Mouse (Mus musculus): Measurements from ENCODE around the gene Vmn1r142. TPM values are rescaled to one million over a fixed set of nuclear protein-coding genes. Genes with fewer than 3 reads are reported as not detected.
"Not testable (repeated sequence)": the region's sequence is repeated elsewhere in the genome, so short reads cannot be mapped to it uniquely, and the experiment has no call there.

Gene Vmn1r142
- not detected for total RNA-seq (2021)
- long read RNA-seq, experiment 1: 0 reads
- long read RNA-seq, experiment 2: 0 reads

DNA sequence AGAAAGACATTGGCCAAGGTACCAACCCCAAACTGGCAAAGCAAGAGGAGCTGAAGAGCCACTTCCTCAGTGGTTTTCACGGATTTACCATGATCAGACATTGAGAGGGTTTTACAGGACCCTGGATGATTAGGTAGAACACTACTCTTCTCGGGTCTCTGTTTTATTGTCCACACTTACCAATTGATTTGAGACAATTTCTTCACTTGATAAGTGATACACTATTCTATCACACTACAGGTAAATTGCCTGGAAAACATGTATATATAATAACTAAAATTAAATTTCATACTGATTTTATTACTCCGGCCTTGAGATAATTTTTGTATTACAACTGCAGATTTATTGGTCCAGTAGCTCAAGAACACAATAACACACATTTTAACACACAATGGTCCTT lies at the start of gene Vmn1r142:
TSS of gene Vmn1r142 (minus strand) at position 101 of the 400 bp plus-strand sequence.
- H3K4me3 ChIP-seq; H3K27ac ChIP-seq; intact Hi-C loops (cut with DNase I); DNase-seq (ENCODE audit: extremely low spot score in 1 of 2, low spot score in 2 of 2): not testable (repeated sequence)

DNA sequence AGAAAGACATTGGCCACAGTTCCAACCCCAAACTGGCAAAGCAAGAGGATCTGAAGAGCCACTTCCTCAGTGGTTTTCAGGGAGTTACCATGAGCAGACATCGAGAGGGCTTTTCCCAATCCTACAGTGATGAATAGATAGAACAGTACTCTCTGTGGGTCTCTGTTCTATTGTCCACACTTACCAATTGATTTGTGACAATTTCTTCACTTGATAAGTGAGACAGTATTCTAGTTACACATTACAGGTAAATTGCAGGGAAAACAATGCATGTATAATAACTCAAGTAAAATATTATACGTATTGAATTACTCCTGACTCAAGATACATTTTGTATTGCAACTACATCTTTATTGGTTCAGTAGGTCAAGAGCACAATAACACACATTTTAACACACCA lies 37.3 kb upstream of the Vmn1r142 start, which contains the start of gene Gm8653:
TSS of gene Gm8653 (minus strand) at position 101 of the 400 bp plus-strand sequence.
- intact Hi-C loops (cut with DNase I); DNase-seq (ENCODE audit: extremely low spot score in 1 of 2, low spot score in 2 of 2); H3K27ac ChIP-seq: not testable (repeated sequence)

DNA sequence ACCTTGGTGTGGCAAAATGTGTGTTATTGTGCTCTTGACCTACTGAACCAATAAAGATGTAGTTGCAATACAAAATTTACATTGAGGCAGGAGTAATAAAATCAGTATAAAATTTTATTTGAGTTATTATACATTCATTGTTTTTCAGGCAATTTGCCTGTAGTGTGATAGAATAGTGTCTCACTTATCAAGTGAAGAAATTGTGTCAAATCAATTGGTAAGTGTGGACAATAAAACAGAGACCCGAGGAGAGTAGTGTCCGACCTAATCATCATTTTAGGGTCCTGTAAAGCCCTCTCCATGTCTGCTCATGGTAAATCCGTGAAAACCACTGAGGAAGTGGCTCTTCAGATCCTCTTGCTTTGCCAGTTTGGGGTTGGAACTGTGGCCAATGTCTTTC lies 25.2 kb upstream of the Vmn1r142 start, which contains the start of gene Vmn1r143:
TSS of gene Vmn1r143 (plus strand) at position 301 of the 400 bp plus-strand sequence.
- H3K27ac ChIP-seq; DNase-seq (ENCODE audit: extremely low spot score in 1 of 2, low spot score in 2 of 2); intact Hi-C loops (cut with DNase I); H3K4me3 ChIP-seq: not testable (repeated sequence)

More for the DNA sequence above, 37.3 kb upstream of the Vmn1r142 start, which contains the start of gene Gm8653:
- H3K4me3 ChIP-seq: not testable (repeated sequence)

DNA sequence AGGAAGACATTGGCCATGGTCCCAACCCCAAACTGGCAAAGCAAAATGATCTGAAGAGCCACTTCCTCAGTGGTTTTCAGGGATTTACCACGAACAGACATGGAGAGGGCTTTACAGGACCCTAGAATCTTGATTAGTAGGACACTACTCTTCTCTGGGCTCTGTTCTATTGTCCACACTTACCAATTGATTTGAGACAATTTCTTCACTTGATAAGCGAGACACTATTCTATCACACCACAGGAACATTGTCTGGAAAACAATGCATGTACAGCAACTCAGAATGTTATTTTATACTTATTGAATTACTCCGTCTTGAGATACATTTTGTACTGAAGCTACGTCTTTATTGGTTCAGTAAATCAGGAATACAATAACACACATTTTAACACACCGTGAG lies 29.2 kb downstream of the Vmn1r142 start, which contains the start of gene Gm10666:
TSS of gene Gm10666 (minus strand) at position 101 of the 400 bp plus-strand sequence.
- DNase-seq (ENCODE audit: extremely low spot score in 1 of 2, low spot score in 2 of 2); H3K4me3 ChIP-seq; intact Hi-C loops (cut with DNase I); H3K27ac ChIP-seq: not testable (repeated sequence)

DNA sequence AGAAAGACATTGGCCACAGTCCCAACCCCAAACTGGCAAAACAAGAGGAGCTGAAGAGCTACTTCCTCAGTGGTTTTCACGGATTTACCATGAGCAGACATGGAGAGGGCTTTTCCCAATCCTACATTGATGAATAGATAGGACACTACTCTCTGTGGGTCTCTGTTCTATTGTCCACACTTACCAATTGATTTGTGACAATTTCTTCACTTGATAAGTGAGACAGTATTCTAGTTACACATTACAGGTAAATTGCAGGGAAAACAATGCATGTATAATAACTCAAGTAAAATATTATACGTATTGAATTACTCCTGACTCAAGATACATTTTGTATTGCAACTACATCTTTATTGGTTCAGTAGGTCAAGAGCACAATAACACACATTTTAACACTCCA lies 45.7 kb downstream of the Vmn1r142 start, which contains the start of gene Gm16451:
TSS of gene Gm16451 (minus strand) at position 101 of the 400 bp plus-strand sequence.
- H3K4me3 ChIP-seq; intact Hi-C loops (cut with DNase I): not testable (repeated sequence)

More for the DNA sequence above, 45.7 kb downstream of the Vmn1r142 start, which contains the start of gene Gm16451:
- H3K27ac ChIP-seq; DNase-seq (ENCODE audit: extremely low spot score in 1 of 2, low spot score in 2 of 2): not testable (repeated sequence)

Other genes with a start within 250 kb of the Vmn1r142 start
- not detected for gene Gm5891, start 242.7 kb downstream of the Vmn1r142 start, total RNA-seq (2021)
- gene Vmn1r137, start 169.4 kb downstream of the Vmn1r142 start, total RNA-seq (2021): not detected
- not detected for gene Vmn1r138, start 135.1 kb downstream of the Vmn1r142 start, total RNA-seq (2021)
- not detected for gene Gm6176, start 107.7 kb downstream of the Vmn1r142 start, total RNA-seq (2021)
- not detected for gene Vmn1r139, start 95.0 kb downstream of the Vmn1r142 start, total RNA-seq (2021)
- gene Gm16451, start 45.8 kb downstream of the Vmn1r142 start, total RNA-seq (2021): not detected
- not detected for gene Gm10666, start 29.3 kb downstream of the Vmn1r142 start, total RNA-seq (2021)
- not detected for gene Vmn1r143, start 25.3 kb upstream of the Vmn1r142 start, total RNA-seq (2021)
- not detected for gene Gm8653, start 37.2 kb upstream of the Vmn1r142 start, total RNA-seq (2021)
- gene Gm8453, start 65.4 kb upstream of the Vmn1r142 start, total RNA-seq (2021): not detected
- not detected for gene Gm4187, start 165.7 kb upstream of the Vmn1r142 start, total RNA-seq (2021)
- gene Gm8660, start 207.0 kb upstream of the Vmn1r142 start, total RNA-seq (2021): not detected
- not detected for gene Vmn1r148, start 249.5 kb upstream of the Vmn1r142 start, total RNA-seq (2021)